31 mouse cellular contexts compared by ENCODE assay signal in genomic region chr7:89884551-89884950, GRCm38 (mm10). TPM values are rescaled to one million over a fixed set of nuclear protein-coding genes. Genes with fewer than 3 reads are reported as not detected.
DNase-seq lines count a peak whose midpoint lies in the region; ATAC-seq and TF ChIP-seq lines count a peak whose summit lies in the region.
"Had no signal": no experiment of that assay in that cellular context is flagged by ENCODE, and none has a peak within 500 bp of the region (broad histone marks: within the 10 kb centered on the region; RNA-seq: fewer than 3 reads in every experiment).

No protein-coding gene starts in this region.

- 48% methylated on average over 3 of the region's 3 CpGs for WGBS in intestine, embryonic 15.5 days
- 56% methylated on average over 3 of the region's 3 CpGs for WGBS in intestine, postnatal 0 days

- no peak overlapping the region for H3K4me3 ChIP-seq in intestine, embryonic 15.5 days (replicated peaks)
- no peak overlapping the region for H3K4me3 ChIP-seq in intestine, postnatal 0 days (ENCODE audit: low read depth, low read length)
- peak overlapping the region; percentile 65 for H3K4me3 ChIP-seq in megakaryocyte, embryonic 14.5 days (replicated peaks)
- H3K4me3 ChIP-seq in embryonic fibroblast, embryonic 13.5 days (ENCODE audit: insufficient read depth, low read length) = no peak overlapping the region
- H3K4me3 ChIP-seq: forebrain, embryonic 10.5 days; forebrain, embryonic 15.5 days; gastrocnemius, adult 2 months; layer of hippocampus, adult 2 months; lung, embryonic 15.5 days had no signal

- H3K27ac ChIP-seq in intestine, embryonic 15.5 days = no peak overlapping the region
- H3K27ac ChIP-seq in intestine, postnatal 0 days (ENCODE audit: low read depth, low read length) = no peak overlapping the region
- peak overlapping the region; percentile 84 for H3K27ac ChIP-seq in embryonic fibroblast, embryonic 13.5 days (ENCODE audit: insufficient read depth, low read length)
- H3K27ac ChIP-seq: forebrain, embryonic 10.5 days; forebrain, embryonic 15.5 days; gastrocnemius, adult 2 months; layer of hippocampus, adult 2 months; liver, embryonic 14.5 days; lung, embryonic 15.5 days had no signal

- H3K27me3 ChIP-seq in intestine, embryonic 15.5 days (replicated peaks) = no peaks in the 10 kb centered on the region
- H3K27me3 ChIP-seq in intestine, postnatal 0 days (replicated peaks; ENCODE audit: control insufficient read depth, insufficient read depth, low read length) = no peaks in the 10 kb centered on the region
- peaks cover 3% of the 10 kb centered on the region for H3K27me3 ChIP-seq in megakaryocyte, embryonic 14.5 days (replicated peaks)
- H3K27me3 ChIP-seq: forebrain, embryonic 15.5 days; lung, embryonic 15.5 days had no signal

- H3K9me3 ChIP-seq in intestine, embryonic 15.5 days = no peaks in the 10 kb centered on the region
- no peaks in the 10 kb centered on the region for H3K9me3 ChIP-seq in intestine, postnatal 0 days (ENCODE audit: control insufficient read depth)
- no peaks in the 10 kb centered on the region for H3K9me3 ChIP-seq in megakaryocyte, embryonic 14.5 days
- H3K9me3 ChIP-seq: forebrain, embryonic 10.5 days; forebrain, embryonic 15.5 days; lung, embryonic 15.5 days had no signal

- TF ChIP-seq POLR2A in embryonic fibroblast, embryonic 13.5 days (IDR thresholded peaks at IDR 0.05; ENCODE audit: low read depth, low read length) = no peak

- no peak overlapping the region for H3K4me2 ChIP-seq in intestine, embryonic 15.5 days (replicated peaks)
- H3K4me2 ChIP-seq in intestine, postnatal 0 days (replicated peaks; ENCODE audit: low read depth) = no peak overlapping the region
- H3K4me2 ChIP-seq: forebrain, embryonic 15.5 days; lung, embryonic 15.5 days had no signal

- no peak for DNase-seq in adrenal gland, postnatal 25 days
- DNase-seq: adrenal gland, postnatal 36 days; cerebellum, adult 18-20 months; cerebellum, postnatal 10 days; gastrocnemius, adult 2 months; kidney, adult 11 months; kidney, postnatal 36 days; liver; lung, postnatal 4 days; midbrain, embryonic 14.5 days; thymus, postnatal 4 days had no signal

- no peak overlapping the region for H3K9ac ChIP-seq in intestine, embryonic 15.5 days
- H3K9ac ChIP-seq in intestine, postnatal 0 days (ENCODE audit: low read depth, low read length) = no peak overlapping the region
- H3K9ac ChIP-seq: forebrain, embryonic 15.5 days; liver, embryonic 14.5 days; lung, embryonic 15.5 days had no signal

- peak; percentile 6; the same call in 1 of the 2 replicates for ATAC-seq in intestine, embryonic 15.5 days
- ATAC-seq in intestine, postnatal 0 days = no peak
- ATAC-seq in megakaryocyte, adult 5-6 weeks (ENCODE audit: poor library complexity, severe bottlenecking) = no peak
- no peak for ATAC-seq in CD4-positive, CD25-positive, alpha-beta regulatory T cell, adult 4 months
- ATAC-seq: forebrain, embryonic 15.5 days; hindbrain, embryonic 16.5 days had no signal

- H3K4me1 ChIP-seq in intestine, embryonic 15.5 days (replicated peaks) = no peaks in the 10 kb centered on the region
- no peaks in the 10 kb centered on the region for H3K4me1 ChIP-seq in intestine, postnatal 0 days (replicated peaks; ENCODE audit: control insufficient read depth, insufficient read depth, low read length)
- H3K4me1 ChIP-seq in megakaryocyte, embryonic 14.5 days = peaks cover 29% of the 10 kb centered on the region
- peaks cover 3% of the 10 kb centered on the region for H3K4me1 ChIP-seq in embryonic fibroblast, embryonic 13.5 days (ENCODE audit: control insufficient read depth, insufficient read depth, low read length)
- H3K4me1 ChIP-seq: forebrain, embryonic 10.5 days; forebrain, embryonic 15.5 days; lung, embryonic 15.5 days had no signal

- no peaks in the 10 kb centered on the region for H3K36me3 ChIP-seq in intestine, embryonic 15.5 days
- no peaks in the 10 kb centered on the region for H3K36me3 ChIP-seq in intestine, postnatal 0 days (ENCODE audit: control insufficient read depth, insufficient read depth)
- H3K36me3 ChIP-seq in megakaryocyte, embryonic 14.5 days (replicated peaks; ENCODE audit: low read length) = no peaks in the 10 kb centered on the region
- H3K36me3 ChIP-seq: forebrain, embryonic 10.5 days; forebrain, embryonic 15.5 days; lung, embryonic 15.5 days had no signal

- no peak for TF ChIP-seq CTCF in intestine, postnatal 0 days (IDR thresholded peaks at IDR 0.05; ENCODE audit: low read depth)
- no peak for TF ChIP-seq CTCF in embryonic fibroblast, embryonic 13.5 days (IDR thresholded peaks at IDR 0.05; ENCODE audit: borderline replicate concordance, insufficient read depth, low read length)

RNA-seq across cellular contexts. Expression of gene Ccdc81, which starts 18.9 kb away (rescaled TPM):
- not detected in 2 replicates for polyA plus RNA-seq in intestine, embryonic 15.5 days (2015; fragmentation: Nextera tagmentation; extraction: Ambion mirVana)
- 0.04 and 0.08 TPM in 2 replicates for polyA plus RNA-seq in intestine, postnatal 0 days (2015; fragmentation: Nextera tagmentation; extraction: Ambion mirVana)
- not detected in 2 replicates for polyA plus RNA-seq in megakaryocyte, embryonic 14.5 days (2012; ENCODE audit: insufficient read depth, low replicate concordance)
- total RNA-seq in megakaryocyte, adult 5-6 weeks (2015) = not detected in 2 replicates
- 0.04 TPM in 1 of 2 replicates, not detected in the other for total RNA-seq in megakaryocyte, adult 5-6 weeks (2017)
- polyA plus RNA-seq in embryonic fibroblast, embryonic 13.5 days (2011; ENCODE audit: insufficient read length, low read depth, missing spikeins) = 0.55 TPM in 1 of 2 replicates, not detected in the other
- not detected in 2 replicates for total RNA-seq in adrenal gland, postnatal 25 days (2021)
- not detected for polyA plus RNA-seq in CD4-positive, CD25-positive, alpha-beta regulatory T cell, adult 4 months (2017; shearing (Covaris generic))
- total RNA-seq: common myeloid progenitor, adult 5-6 weeks; gastrocnemius, adult 2 months; heart, adult 8-10 months; heart, postnatal 25 days; MEL; monocyte, adult 5-6 weeks had no signal
- polyA plus RNA-seq: forebrain, embryonic 10.5 days; heart, embryonic 14.5 days; kidney, embryonic 14.5 days; liver, embryonic 14.5 days; stomach, embryonic 14.5 days had no signal

RNA-seq across cellular contexts. Expression of gene Hikeshi, which starts 56.5 kb away (rescaled TPM):
- polyA plus RNA-seq in intestine, embryonic 15.5 days (2015; fragmentation: Nextera tagmentation; extraction: Ambion mirVana) = 141 and 153 TPM in 2 replicates
- 60.5 and 63.9 TPM in 2 replicates for polyA plus RNA-seq in intestine, postnatal 0 days (2015; fragmentation: Nextera tagmentation; extraction: Ambion mirVana)
- 13.0 and 27.7 TPM in 2 replicates for polyA plus RNA-seq in megakaryocyte, embryonic 14.5 days (2012; ENCODE audit: insufficient read depth, low replicate concordance)
- 52.8 and 57.4 TPM in 2 replicates for total RNA-seq in megakaryocyte, adult 5-6 weeks (2015)
- total RNA-seq in megakaryocyte, adult 5-6 weeks (2017) = 62.7 and 90.2 TPM in 2 replicates
- polyA plus RNA-seq in embryonic fibroblast, embryonic 13.5 days (2011; ENCODE audit: insufficient read length, low read depth, missing spikeins) = 70.4 and 72.5 TPM in 2 replicates
- 65.8 and 69.5 TPM in 2 replicates for total RNA-seq in adrenal gland, postnatal 25 days (2021)
- polyA plus RNA-seq in CD4-positive, CD25-positive, alpha-beta regulatory T cell, adult 4 months (2017; shearing (Covaris generic)) = 10 to 100 TPM; 72.1 to 83.5 TPM
